Mouse (Mus musculus): ENCODE results near the gene Dmrt1. TPM values are rescaled to one million over a fixed set of nuclear protein-coding genes. Genes with fewer than 3 reads are reported as not detected.

The Dmrt1 gene
- polyA plus RNA-seq, 1 experiment from 2014 or later = not detected

- no peak overlapping the region for H3K4me3 ChIP-seq (ENCODE audit: low read length)
- no peak for ATAC-seq (ENCODE audit: low read depth)
- H3K27ac ChIP-seq (ENCODE audit: low read length) = no peak overlapping the region
- H3K9me3 ChIP-seq (ENCODE audit: control insufficient read depth, low read length) = no peaks in the 10 kb centered on the region
- H3K36me3 ChIP-seq (ENCODE audit: control insufficient read depth, insufficient read depth, low read length) = no peaks in the 10 kb centered on the region
- 75% methylated on average over 9 of the region's 9 CpGs for WGBS
- peaks cover 3% of the 10 kb centered on the region; the same call in 1 of the 2 replicates for H3K27me3 ChIP-seq (ENCODE audit: control insufficient read depth, insufficient read depth, low read depth, low read length)
- H3K4me2 ChIP-seq (ENCODE audit: low read depth, low read length) = no peak overlapping the region
- H3K9ac ChIP-seq (ENCODE audit: low read length) = no peak overlapping the region
- H3K4me1 ChIP-seq (replicated peaks; ENCODE audit: control insufficient read depth, insufficient read depth, low read length) = no peaks in the 10 kb centered on the region
Observed at GRCm38 (mm10) chr19:25547086-25547643, 41.7 kb downstream of the Dmrt1 start.

GRCm38 (mm10) chr19:25550346-25550745 is 44.9 kb downstream of the Dmrt1 start:
- Histone ChIP-seq H3K36me3 (ENCODE audit: control insufficient read depth, insufficient read depth, low read length) (no peaks in the 10 kb centered on the region), H3K9me3 (ENCODE audit: control insufficient read depth, low read length) (no peaks in the 10 kb centered on the region), H3K4me2 (ENCODE audit: low read depth, low read length) (no peak overlapping the region), H3K9ac (ENCODE audit: low read length) (no peak overlapping the region), H3K27me3 (ENCODE audit: control insufficient read depth, insufficient read depth, low read depth, low read length) (no peaks in the 10 kb centered on the region), H3K27ac (ENCODE audit: low read length) (no peak overlapping the region), H3K4me1 (replicated peaks; ENCODE audit: control insufficient read depth, insufficient read depth, low read length) (no peaks in the 10 kb centered on the region), H3K4me3 (ENCODE audit: low read length) (no peak overlapping the region)
- no peak for ATAC-seq (ENCODE audit: low read depth)
- 61% methylated on average over 5 of the region's 5 CpGs for WGBS

DNA sequence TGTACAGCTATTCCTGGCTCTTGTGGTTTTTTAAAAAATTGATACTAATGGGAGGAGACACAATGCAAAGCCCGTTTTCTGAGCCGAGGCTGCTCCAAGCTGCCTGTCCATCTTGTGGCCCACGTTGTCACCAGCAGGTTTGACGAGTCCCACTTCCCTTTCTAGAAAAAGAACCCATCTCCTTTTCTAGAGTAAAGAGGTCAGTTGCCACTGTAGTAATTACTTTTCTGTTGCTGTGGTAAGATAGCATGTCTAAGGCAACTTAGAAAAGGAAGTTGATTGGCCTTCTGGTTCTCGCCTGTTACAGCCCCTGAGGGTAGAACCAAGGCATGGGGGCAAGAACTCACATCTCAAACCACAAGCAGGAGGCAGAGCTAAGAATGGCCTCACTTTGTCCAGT is 45.6 kb downstream of the Dmrt1 start:
- no peak overlapping the region for H3K9ac ChIP-seq (ENCODE audit: low read length)
- H3K4me3 ChIP-seq (ENCODE audit: low read length) = no peak overlapping the region
- H3K27ac ChIP-seq (ENCODE audit: low read length) = no peak overlapping the region
- ATAC-seq (ENCODE audit: low read depth) = no peak
- no peaks in the 10 kb centered on the region for H3K4me1 ChIP-seq (replicated peaks; ENCODE audit: control insufficient read depth, insufficient read depth, low read length)
- H3K9me3 ChIP-seq (ENCODE audit: control insufficient read depth, low read length) = no peaks in the 10 kb centered on the region
- 67% methylated on average over 5 of the region's 5 CpGs for WGBS
- no peaks in the 10 kb centered on the region for H3K36me3 ChIP-seq (ENCODE audit: control insufficient read depth, insufficient read depth, low read length)
- H3K27me3 ChIP-seq (ENCODE audit: control insufficient read depth, insufficient read depth, low read depth, low read length) = no peaks in the 10 kb centered on the region; the same call in 1 of the 2 replicates
- no peak overlapping the region for H3K4me2 ChIP-seq (ENCODE audit: low read depth, low read length)

- no peak for ATAC-seq (ENCODE audit: low read depth)
- no peak overlapping the region for H3K4me2 ChIP-seq (ENCODE audit: low read depth, low read length)
- H3K4me1 ChIP-seq (replicated peaks; ENCODE audit: control insufficient read depth, insufficient read depth, low read length) = no peaks in the 10 kb centered on the region
- no peaks in the 10 kb centered on the region for H3K36me3 ChIP-seq (ENCODE audit: control insufficient read depth, insufficient read depth, low read length)
- H3K9ac ChIP-seq (ENCODE audit: low read length) = no peak overlapping the region
- no peaks in the 10 kb centered on the region for H3K9me3 ChIP-seq (ENCODE audit: control insufficient read depth, low read length)
- H3K27ac ChIP-seq (ENCODE audit: low read length) = no peak overlapping the region
- no peak overlapping the region for H3K4me3 ChIP-seq (ENCODE audit: low read length)
- H3K27me3 ChIP-seq (ENCODE audit: control insufficient read depth, insufficient read depth, low read depth, low read length) = 0 out of 2 replicates have a peak, but pooled peaks cover 5% of the 10 kb centered on the region
- WGBS = 59% methylated on average over 12 of the region's 12 CpGs
Observed at GRCm38 (mm10) chr19:25564430-25564829, 59.0 kb downstream of the Dmrt1 start.

DNA sequence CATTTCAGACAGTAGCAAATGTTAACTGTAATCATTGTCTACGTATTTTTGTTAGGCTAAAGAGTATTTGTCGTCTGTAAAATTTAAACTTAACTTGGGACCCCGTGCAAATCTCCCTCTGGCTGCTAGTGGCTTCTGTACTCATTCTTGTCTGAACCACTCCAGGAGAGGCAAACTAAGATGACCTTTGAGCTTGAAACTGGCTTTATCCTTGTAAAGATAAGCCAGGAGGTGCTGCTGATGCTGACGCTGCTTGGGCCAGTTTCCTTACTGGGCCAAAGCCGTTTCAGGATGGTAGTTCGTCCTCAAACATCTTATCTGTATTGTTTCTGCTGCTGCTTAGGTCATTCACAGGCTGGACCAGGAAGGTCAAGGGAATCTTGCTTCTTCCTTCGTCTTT is 64.4 kb downstream of the Dmrt1 start:
- Histone ChIP-seq H3K36me3 (ENCODE audit: control insufficient read depth, insufficient read depth, low read length) (no peaks in the 10 kb centered on the region), H3K27me3 (ENCODE audit: control insufficient read depth, insufficient read depth, low read depth, low read length) (peaks cover 16% of the 10 kb centered on the region), H3K4me1 (replicated peaks; ENCODE audit: control insufficient read depth, insufficient read depth, low read length) (peaks cover 8% of the 10 kb centered on the region), H3K4me3 (ENCODE audit: low read length) (no peak overlapping the region), H3K9ac (ENCODE audit: low read length) (no peak overlapping the region), H3K27ac (ENCODE audit: low read length) (no peak overlapping the region), H3K9me3 (ENCODE audit: control insufficient read depth, low read length) (no peaks in the 10 kb centered on the region), H3K4me2 (ENCODE audit: low read depth, low read length) (no peak overlapping the region)
- WGBS = 49% methylated on average over 7 of the region's 7 CpGs
- no peak for ATAC-seq (ENCODE audit: low read depth)

DNA sequence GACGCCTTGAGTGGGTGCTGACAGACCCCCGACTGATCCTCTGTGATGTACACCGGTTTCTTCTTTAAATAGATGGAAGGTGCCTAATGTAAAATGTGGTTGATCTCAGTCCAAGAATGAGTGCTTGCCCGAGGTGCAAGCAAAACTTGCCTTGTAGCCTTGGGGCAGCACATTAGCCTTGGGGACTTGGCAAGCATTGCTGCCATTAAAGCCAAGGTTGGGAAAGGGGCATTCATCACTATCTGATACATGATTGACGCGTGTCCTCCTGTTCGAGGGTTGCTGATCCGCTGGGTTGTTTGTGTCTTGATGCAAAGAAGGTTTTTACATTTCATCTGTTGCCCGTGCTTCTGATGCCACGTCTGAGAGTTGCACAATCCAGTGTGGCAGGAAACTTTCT is 69.0 kb downstream of the Dmrt1 start:
- WGBS = 16% methylated on average over 10 of the region's 10 CpGs
- ATAC-seq (ENCODE audit: low read depth) = no peak
- H3K4me2 ChIP-seq (ENCODE audit: low read depth, low read length) = peak overlapping the region; percentile 57; the same call in 1 of the 2 replicates

DNA sequence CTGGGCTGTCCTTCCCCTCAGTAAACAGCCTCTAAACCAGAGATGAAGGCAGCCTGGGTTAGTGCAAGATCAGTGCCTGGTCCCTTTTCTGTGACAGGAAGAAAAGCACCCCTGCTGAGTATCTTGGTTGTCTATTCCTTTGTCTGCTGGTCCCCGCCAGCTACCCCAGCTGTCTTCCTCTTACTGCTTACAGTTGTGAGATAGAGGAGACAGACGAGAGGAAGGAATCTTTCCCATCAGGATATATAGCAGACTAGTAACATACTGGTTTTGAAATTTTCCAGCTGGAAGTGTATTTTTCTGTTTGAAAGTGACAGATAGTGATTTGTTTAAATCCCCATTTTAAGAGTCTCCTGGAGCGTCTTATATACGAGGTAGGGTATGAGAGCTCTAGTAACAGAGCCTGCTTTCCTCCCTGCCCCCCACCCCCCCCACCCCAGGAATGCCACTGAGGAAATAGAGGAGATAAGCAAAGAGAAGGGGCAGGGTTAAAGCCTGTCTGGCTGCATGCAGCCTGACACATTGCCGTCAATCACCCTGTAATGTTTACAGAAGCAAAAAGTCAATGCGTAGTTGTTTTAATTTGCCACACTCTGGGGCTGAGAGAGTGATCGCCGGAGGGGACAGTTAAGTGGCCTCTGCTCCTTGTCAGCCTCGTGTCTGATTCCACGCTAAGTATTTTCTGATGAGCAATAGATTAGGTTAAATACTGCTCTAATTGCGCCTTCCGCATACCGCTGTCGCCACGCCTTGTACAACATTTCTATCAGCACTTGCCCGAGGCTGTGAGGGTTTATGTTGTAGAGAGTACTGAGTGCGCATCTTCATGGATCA is 69.8 kb downstream of the Dmrt1 start:
- H3K36me3 ChIP-seq (ENCODE audit: control insufficient read depth, insufficient read depth, low read length) = no peaks in the 10 kb centered on the region
- H3K4me1 ChIP-seq (replicated peaks; ENCODE audit: control insufficient read depth, insufficient read depth, low read length) = peaks cover 16% of the 10 kb centered on the region
- no peak overlapping the region for H3K9ac ChIP-seq (ENCODE audit: low read length)
- 2% methylated on average over 17 of the region's 17 CpGs for WGBS
- H3K4me3 ChIP-seq (ENCODE audit: low read length) = peak overlapping the region; percentile 26
- no peaks in the 10 kb centered on the region for H3K9me3 ChIP-seq (ENCODE audit: control insufficient read depth, low read length)
- H3K27me3 ChIP-seq (ENCODE audit: control insufficient read depth, insufficient read depth, low read depth, low read length) = peaks cover 15% of the 10 kb centered on the region
- H3K27ac ChIP-seq (ENCODE audit: low read length) = peak overlapping the region; percentile 16; the same call in 1 of the 2 replicates
- H3K4me2 ChIP-seq (ENCODE audit: low read depth, low read length) = peak overlapping the region; percentile 57
- ATAC-seq (ENCODE audit: low read depth) = peak; percentile 90

More for the DNA sequence above, 69.0 kb downstream of the Dmrt1 start:
- no peaks in the 10 kb centered on the region for H3K36me3 ChIP-seq (ENCODE audit: control insufficient read depth, insufficient read depth, low read length)
- H3K9ac ChIP-seq (ENCODE audit: low read length) = no peak overlapping the region; the same call in 1 of the 2 replicates
- H3K27me3 ChIP-seq (ENCODE audit: control insufficient read depth, insufficient read depth, low read depth, low read length) = peaks cover 15% of the 10 kb centered on the region
- no peak overlapping the region for H3K27ac ChIP-seq (ENCODE audit: low read length)
- H3K9me3 ChIP-seq (ENCODE audit: control insufficient read depth, low read length) = no peaks in the 10 kb centered on the region
- peaks cover 16% of the 10 kb centered on the region for H3K4me1 ChIP-seq (replicated peaks; ENCODE audit: control insufficient read depth, insufficient read depth, low read length)
- H3K4me3 ChIP-seq (ENCODE audit: low read length) = no peak overlapping the region

- 98% methylated on average over 2 of the region's 2 CpGs for WGBS
- ATAC-seq (ENCODE audit: low read depth) = no peak
- no peaks in the 10 kb centered on the region for H3K36me3 ChIP-seq (ENCODE audit: control insufficient read depth, insufficient read depth, low read length)
Observed at GRCm38 (mm10) chr19:25578358-25578757, 72.9 kb downstream of the Dmrt1 start.

DNA sequence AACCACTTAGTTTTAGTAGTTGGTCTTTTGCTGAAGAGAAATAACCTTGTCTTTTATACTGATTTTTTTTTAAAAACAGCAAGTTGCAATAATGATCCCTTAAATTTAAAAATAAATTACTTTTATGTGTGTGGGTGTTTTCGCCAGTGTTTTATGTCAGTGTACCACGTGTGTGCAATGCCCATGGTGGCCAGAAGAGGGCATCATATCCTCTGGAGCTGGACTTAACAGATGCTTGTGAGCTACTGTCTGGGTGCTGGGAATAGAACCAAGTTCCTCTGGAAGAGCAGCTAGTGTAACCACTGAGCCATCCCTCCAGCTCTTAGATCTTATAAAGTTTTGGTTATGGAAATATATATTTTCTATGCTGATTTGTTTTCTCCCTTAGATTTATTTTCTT is 74.0 kb downstream of the Dmrt1 start:
- no peak overlapping the region for H3K4me3 ChIP-seq (ENCODE audit: low read length)
- H3K9ac ChIP-seq (ENCODE audit: low read length) = no peak overlapping the region
- H3K27ac ChIP-seq (ENCODE audit: low read length) = no peak overlapping the region
- no peaks in the 10 kb centered on the region for H3K36me3 ChIP-seq (ENCODE audit: control insufficient read depth, insufficient read depth, low read length)
- H3K4me1 ChIP-seq (replicated peaks; ENCODE audit: control insufficient read depth, insufficient read depth, low read length) = peaks cover 12% of the 10 kb centered on the region
- H3K27me3 ChIP-seq (ENCODE audit: control insufficient read depth, insufficient read depth, low read depth, low read length) = peaks cover 6% of the 10 kb centered on the region
- H3K4me2 ChIP-seq (ENCODE audit: low read depth, low read length) = no peak overlapping the region
- no peak for ATAC-seq (ENCODE audit: low read depth)
- H3K9me3 ChIP-seq (ENCODE audit: control insufficient read depth, low read length) = no peaks in the 10 kb centered on the region
- 90% methylated on average over 2 of the region's 2 CpGs for WGBS

More at GRCm38 (mm10) chr19:25578358-25578757, 72.9 kb downstream of the Dmrt1 start:
- Histone ChIP-seq H3K9ac (ENCODE audit: low read length) (no peak overlapping the region), H3K27ac (ENCODE audit: low read length) (no peak overlapping the region), H3K9me3 (ENCODE audit: control insufficient read depth, low read length) (no peaks in the 10 kb centered on the region), H3K27me3 (ENCODE audit: control insufficient read depth, insufficient read depth, low read depth, low read length) (peaks cover 15% of the 10 kb centered on the region), H3K4me1 (replicated peaks; ENCODE audit: control insufficient read depth, insufficient read depth, low read length) (peaks cover 16% of the 10 kb centered on the region), H3K4me3 (ENCODE audit: low read length) (no peak overlapping the region), H3K4me2 (ENCODE audit: low read depth, low read length) (no peak overlapping the region)
